Comparison of ENCODE assay signal across 20 mouse cellular contexts in genomic region chr8:19706101-19706725, GRCm38 (mm10). TPM values are rescaled to one million over a fixed set of nuclear protein-coding genes. Genes with fewer than 3 reads are reported as not detected.
"Had no signal": no experiment of that assay in that cellular context is flagged by ENCODE, and none has a peak within 500 bp of the region (broad histone marks: within the 10 kb centered on the region; RNA-seq: fewer than 3 reads in every experiment).

No protein-coding gene starts in this region.

RNA-seq across cellular contexts. Expression of gene 4930467E23Rik, which starts 23.2 kb away (rescaled TPM):
- polyA plus RNA-seq: heart, embryonic 11.5 days; heart, embryonic 12.5 days; heart, embryonic 13.5 days; heart, embryonic 14.5 days; heart, embryonic 15.5 days; heart, embryonic 16.5 days; heart, postnatal 0 days; hindbrain, embryonic 11.5 days; hindbrain, embryonic 13.5 days; hindbrain, embryonic 14.5 days; hindbrain, embryonic 15.5 days; hindbrain, embryonic 16.5 days; hindbrain, postnatal 0 days; inflammation-experienced regulatory T-cells, adult 6 months; intestine, postnatal 0 days; kidney, adult 2 months; kidney, embryonic 14.5 days; kidney, embryonic 16.5 days; kidney, postnatal 0 days; large intestine, adult 2 months had no signal
